Mouse (Mus musculus) inflammation-experienced regulatory T-cells, adult 16 weeks (primary cell): ENCODE measurements around the gene Rimbp3. TPM values are rescaled to one million over a fixed set of nuclear protein-coding genes. Genes with fewer than 3 reads are reported as not detected.

Experiments
- polyA plus RNA-seq: library from polyadenylated mRNA; unstranded; fragments of 100-300 nt; shearing (Covaris generic); gene quantifications from one replicate; pipeline ENCODE4 v1.2.1, GENCODE M21; 2017

Rimbp3 gene
- not detected for polyA plus RNA-seq

DNA sequence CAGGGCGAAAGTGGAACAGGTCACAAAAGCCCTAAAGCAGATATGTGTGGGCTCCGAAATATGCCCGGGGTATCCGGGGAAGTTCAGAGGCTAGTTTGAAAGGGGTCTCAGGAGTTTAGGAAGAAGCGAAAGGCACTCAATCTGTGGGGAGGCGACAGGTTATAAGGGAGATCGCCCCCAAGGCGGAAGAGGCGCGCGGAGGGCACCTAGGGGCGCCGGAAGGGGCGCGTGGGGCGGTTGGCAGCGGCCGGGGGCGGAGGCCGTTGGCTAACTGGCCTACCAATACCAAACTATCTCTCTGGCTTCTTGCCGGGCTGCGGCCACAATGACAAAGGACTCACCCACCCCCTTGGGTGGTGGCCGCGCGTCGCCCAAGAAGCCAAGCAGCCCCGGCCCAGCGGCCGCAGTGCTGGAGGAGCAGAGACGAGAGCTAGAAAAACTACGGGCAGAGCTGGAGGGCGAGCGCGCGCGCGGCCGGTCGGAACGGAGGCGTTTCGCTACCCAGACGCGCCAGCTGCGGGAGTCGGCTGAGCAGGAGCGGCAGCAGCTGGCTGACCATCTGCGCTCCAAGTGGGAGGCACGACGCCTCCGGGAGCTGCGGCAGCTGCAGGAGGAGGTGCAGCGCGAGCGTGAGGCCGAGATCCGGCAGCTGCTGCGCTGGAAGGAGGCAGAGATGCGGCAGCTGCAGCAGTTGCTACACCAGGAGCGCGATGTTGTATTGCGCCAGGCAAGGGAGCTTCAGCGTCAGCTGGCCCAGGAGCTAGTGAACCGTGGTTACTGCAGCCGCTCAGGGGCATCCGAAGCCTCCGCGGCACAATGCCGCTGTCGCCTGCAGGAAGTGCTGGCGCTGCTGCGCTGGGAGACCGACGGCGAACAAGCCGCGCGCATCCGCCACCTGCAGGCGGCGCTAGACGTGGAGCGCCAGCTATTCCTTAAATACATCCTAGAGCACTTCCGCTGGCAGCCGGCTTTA is at the start of gene Rimbp3:
Gene Rimbp3, plus strand, starts transcription at position 215 of the 973 bp plus-strand sequence.

DNA sequence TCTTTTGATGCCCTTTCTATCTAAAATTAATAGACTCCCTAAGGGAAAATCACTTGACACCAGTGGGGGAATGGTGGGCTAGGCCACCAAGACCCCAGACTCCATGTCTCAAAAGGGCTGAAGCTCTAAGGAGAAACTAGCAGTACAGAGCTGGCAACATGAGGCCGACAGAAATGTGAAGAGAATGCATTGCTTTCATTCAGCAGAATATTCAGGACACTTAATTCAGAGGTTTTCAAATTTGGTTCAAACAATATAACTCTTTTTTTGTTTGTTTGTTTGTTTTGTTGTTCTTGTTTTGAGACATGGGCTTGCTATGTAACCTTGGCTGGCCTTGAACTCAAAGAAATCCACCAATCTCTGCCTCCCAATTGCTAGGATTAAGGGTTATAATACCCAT is 5.9 kb upstream of the Rimbp3 start, which contains the start of gene Ube2l3:
Gene Ube2l3, minus strand, starts transcription at position 101 of the 400 bp plus-strand sequence.

DNA sequence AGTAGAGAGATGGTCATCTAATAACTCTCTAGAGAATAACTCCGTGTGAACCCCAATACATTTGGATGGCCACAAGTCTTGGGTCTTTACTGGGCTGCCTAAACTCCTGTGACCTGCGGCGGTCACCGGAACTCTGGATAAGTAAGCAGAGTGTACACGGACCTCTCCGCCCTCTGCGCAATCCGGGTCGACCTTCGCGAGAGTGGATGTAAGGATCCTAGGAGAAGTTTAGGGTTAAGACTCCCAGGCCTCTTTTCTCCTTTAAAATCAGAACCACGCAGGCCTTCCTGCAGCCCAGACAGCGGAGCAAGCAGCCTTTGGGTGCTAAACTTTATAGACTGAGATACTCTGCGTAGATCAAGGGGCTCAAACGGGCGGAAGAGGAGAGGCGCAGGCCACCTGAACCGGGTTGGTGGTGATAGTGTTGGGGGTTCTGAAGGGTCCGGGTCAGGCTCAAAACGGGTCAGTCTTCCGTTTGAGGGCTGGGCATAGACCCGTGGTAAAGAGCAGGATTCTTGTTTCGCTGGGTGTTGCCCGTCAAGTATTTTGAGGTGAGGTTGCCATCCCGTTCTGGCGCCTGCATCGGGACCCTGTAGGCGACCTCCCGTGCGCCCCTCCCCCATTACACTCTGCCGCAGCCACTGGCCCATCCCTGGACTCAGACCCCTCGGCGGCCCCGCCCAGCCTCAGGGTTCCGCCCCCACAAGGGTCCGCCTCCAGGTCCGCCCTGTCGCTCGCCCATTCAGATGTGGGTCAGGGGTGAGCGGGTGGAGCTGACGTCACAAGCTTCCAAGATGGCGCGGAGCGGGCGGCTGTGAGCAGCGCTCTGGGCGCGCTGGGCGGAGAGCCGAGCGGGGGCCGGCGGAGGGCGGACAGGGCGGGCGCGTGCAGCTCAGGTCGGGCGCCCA is 24.6 kb downstream of the Rimbp3 start, which contains the start of gene Hic2:
Gene Hic2, plus strand, starts transcription at position 779 of the 908 bp plus-strand sequence.

Other genes starting within 250 kb of the Rimbp3 start
- gene Mapk1, start 225.2 kb upstream of the Rimbp3 start, polyA plus RNA-seq, result 33.1 TPM
- gene Ypel1, start 138.9 kb upstream of the Rimbp3 start, polyA plus RNA-seq, result 2.4 TPM
- 271 TPM for gene Ppil2, start 97.3 kb upstream of the Rimbp3 start, polyA plus RNA-seq
- gene 2610318N02Rik, start 83.4 kb upstream of the Rimbp3 start, polyA plus RNA-seq, result 3.6 TPM
- gene Sdf2l1, start 76.2 kb upstream of the Rimbp3 start, polyA plus RNA-seq, result 49.5 TPM
- 5.2 TPM for gene Ydjc, start 64.0 kb upstream of the Rimbp3 start, polyA plus RNA-seq
- 0.96 TPM for gene Ccdc116, start 61.4 kb upstream of the Rimbp3 start, polyA plus RNA-seq
- 311 TPM for gene Ube2l3, start 6.0 kb upstream of the Rimbp3 start, polyA plus RNA-seq
- gene Hic2, start 25.0 kb downstream of the Rimbp3 start, polyA plus RNA-seq, result 1.9 TPM
- 155 TPM for gene Tmem191c, start 67.5 kb downstream of the Rimbp3 start, polyA plus RNA-seq
- 0.43 TPM for gene Serpind1, start 122.8 kb downstream of the Rimbp3 start, polyA plus RNA-seq
- gene Snap29, start 197.4 kb downstream of the Rimbp3 start, polyA plus RNA-seq, result 21.0 TPM
- 39.0 TPM for gene Pi4ka, start 197.7 kb downstream of the Rimbp3 start, polyA plus RNA-seq
- gene Crkl, start 243.4 kb downstream of the Rimbp3 start, polyA plus RNA-seq, result 90.5 TPM